Mouse (Mus musculus): ENCODE measurements around the gene Tomm20.
"Not testable (repeated sequence)": the region's sequence is repeated elsewhere in the genome, so short reads cannot be mapped to it uniquely, and the experiment has no call there.

The Tomm20 gene

GRCm38 (mm10) chr8:126917179-126917905 lies 28.3 kb downstream of the Tomm20 start:
- DNase-seq = no peak

DNA sequence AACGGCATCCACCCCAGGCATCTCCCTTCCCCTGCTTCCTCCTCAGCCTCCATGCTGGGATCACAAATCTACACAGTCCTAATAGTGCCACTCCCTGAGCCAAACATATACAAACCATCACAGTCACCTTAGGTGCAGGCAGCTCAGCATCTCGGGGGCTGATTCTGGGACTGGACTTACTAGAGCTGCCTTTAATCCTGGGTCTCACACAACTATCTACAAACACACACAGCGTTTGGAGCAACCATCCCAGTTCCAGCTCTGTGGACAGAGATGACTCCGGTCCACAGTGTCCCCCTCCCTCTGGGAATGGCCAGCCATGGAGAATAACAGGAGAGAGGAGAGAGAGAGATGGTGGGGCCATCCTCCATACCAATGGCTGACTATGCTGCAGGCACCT lies 29.0 kb downstream of the Tomm20 start:
- DNase-seq = no peak

- DNase-seq = no peak
These were observed 30.9 kb downstream of the Tomm20 start for GRCm38 (mm10) chr8:126914609-126915375.

GRCm38 (mm10) chr8:126914107-126914490 lies 31.5 kb downstream of the Tomm20 start:
- not testable (repeated sequence) for DNase-seq

DNA sequence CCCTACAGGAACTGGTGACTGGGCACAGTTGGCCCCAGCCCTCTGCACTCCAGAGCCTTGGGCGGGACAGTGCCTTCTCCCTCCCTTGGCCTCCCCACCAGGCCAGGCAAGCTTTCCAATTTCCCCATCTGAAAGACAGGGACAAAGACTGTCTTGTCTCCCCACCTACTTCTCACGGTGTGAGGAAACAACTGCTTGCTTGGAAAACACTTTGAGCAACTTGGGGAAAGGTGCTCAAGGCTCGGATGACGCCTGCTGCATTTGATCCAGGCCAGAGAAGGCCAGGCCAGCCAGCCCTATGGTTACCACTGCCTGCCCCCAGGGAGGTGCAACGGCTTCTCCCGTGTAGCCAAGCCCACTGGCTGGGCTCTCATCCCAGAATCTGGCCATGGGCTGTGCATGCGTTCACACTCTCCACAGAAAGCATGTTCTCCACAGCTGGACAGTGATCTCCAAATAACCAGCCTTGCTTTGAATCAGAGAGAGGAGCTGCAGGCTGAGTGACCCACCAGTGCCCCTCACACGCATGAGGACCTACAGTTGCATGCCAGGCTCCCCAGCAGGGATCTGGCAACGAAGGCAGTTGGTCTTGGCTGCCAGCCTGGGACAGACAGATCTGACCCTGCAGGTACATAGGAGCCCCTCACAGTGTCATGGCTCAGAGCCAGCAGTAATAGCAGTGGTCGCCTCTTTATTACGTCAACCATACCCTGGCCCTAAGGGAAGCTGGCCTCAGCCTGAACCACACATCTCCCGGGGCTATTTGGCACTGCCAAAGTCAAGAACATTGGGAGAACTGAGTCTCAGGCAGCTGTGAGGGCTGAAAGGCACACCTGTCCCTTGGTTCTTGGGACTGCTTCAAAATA lies 32.2 kb downstream of the Tomm20 start:
- no peak for DNase-seq

- no peak for DNase-seq
These were observed 36.3 kb downstream of the Tomm20 start for GRCm38 (mm10) chr8:126909371-126909802.

DNA sequence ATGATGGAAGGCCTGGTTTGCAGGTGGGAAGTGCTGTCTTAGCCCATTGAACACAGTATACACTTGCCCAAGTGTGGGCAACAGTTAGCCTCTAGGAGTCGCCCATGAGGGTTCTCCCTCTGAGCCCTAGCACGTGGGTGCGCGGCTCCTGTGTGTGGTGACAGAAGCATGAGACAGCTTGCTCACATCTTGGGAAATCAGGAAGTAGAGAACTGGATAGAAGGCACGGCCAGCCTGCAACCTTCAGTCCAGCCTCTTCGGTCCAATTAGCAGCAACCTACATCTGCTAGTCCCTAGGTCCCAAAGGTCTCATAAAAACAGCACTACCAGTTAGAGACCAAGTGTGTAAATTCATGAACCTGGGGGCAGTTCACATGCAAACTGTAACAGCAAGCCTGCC lies 36.8 kb downstream of the Tomm20 start:
- DNase-seq = no peak

DNA sequence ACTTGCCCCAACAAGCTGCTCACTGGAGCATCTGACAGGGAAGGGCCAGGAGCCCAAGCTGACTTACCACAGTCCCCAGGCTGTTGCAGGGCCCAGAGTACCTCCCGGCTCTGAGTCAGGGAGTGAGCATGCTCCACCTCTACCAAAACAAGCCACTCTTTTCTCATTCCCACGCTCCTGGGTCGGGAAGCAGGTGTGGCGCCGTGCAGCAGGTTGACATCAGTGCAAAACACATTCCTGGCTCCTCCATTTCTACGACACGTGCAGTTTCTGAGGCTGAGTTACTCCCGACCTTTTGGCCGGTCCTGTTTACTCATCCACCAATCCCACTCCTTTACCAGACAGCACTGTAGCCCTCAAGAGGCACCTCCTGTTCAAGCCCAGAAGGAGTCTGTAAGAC lies 37.7 kb downstream of the Tomm20 start:
- DNase-seq = no peak

DNA sequence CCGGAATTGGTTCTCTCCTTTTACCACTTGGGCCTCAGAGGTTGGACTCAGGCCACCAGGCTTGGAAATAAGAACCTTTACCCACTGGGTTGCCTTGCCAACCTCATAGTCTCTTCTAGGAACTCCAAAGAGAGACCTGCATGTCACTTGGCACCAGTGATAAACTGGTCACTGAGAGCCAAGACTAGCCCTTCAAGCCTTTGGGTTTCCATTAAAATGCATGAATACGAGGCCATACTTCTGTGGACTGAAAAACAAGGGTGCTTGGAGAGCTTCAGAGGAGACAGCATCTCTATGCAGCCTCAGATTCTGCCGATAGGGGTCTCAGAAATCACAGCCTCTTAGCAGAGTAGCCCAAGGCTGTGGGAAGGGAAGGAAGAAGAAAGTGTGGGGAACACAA lies 38.3 kb downstream of the Tomm20 start:
- DNase-seq = no peak

GRCm38 (mm10) chr8:126905387-126905786 lies 40.3 kb downstream of the Tomm20 start:
- DNase-seq = no peak

DNA sequence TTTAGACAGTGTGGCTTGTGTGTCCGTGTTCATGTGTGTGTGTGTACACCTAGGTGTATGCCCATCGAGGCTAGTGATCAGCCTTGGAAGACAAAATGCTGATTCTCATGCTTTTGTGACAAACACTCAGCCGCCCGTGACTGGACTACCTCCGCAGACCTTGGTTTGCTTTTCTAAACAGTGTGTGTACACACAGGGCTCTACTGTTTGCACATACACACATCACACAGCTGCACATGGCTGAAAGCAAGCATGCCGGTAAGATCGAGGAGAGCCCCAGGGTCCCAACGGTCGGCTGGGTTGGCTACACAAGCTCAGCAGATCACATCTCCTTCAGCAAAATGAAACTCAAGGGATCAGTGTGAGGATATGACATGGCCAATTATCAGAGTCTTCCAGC lies 41.7 kb downstream of the Tomm20 start:
- DNase-seq = no peak

GRCm38 (mm10) chr8:126903224-126903895 lies 42.3 kb downstream of the Tomm20 start:
- DNase-seq = no peak

- DNase-seq = no peak
These were observed 44.0 kb downstream of the Tomm20 start for GRCm38 (mm10) chr8:126901612-126902011.

DNA sequence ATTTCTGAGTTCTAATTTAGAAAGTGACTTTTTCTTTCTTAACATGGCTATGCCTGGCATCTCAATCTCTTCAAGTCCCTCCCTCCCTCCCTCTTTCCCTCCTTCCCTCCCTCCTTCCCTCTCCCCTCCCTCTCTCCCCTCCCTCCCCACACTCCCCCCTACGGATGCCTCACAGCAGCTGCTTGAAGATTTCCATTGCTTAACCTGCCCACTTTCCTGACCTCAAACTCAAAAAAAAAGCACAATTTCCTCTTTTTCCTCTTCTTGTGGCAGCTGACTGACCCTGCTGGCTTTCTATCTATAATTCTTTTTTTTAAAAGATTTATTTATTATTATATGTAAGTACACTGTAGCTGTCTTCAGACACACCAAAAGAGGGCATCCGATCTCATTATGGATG lies 44.6 kb downstream of the Tomm20 start:
- no peak for DNase-seq

DNA sequence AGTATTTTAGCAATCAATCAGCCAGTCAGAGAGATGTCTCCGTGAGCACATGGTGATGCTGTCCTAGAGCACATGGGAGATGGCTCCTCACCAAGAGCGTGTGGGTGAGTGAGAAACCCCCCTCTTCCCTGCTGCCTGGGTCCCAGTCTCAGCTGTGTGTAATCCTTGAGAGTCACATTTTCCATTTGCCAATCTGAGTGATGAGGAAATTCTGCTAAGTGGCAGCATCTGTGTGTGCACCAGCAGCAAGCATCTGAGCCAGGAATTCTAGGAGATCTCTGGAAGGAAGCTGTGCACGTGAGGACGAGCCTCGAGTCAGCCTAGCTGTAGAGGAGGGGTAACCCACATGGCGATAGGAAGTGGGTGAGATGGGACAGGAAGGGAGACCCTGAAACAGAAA lies 50.5 kb downstream of the Tomm20 start:
- no peak for DNase-seq

DNA sequence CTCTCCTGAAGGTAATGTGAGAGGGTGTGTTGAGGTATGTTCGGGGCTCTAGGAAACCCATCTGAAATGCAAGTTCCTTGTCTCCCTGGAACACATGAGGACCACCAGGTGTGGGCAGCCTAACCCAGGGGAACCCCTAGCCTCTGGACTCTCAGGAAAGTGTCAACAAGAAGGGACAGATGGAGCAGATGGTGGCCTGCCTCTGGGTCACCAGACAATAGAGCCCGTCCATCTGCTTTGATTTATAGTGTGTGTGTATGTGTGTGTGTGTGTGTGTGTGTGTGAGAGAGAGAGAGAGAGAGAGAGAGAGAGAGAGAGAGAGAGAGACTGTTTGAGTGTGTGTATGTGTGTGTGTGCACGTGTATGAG lies 58.0 kb downstream of the Tomm20 start:
- DNase-seq = no peak

DNA sequence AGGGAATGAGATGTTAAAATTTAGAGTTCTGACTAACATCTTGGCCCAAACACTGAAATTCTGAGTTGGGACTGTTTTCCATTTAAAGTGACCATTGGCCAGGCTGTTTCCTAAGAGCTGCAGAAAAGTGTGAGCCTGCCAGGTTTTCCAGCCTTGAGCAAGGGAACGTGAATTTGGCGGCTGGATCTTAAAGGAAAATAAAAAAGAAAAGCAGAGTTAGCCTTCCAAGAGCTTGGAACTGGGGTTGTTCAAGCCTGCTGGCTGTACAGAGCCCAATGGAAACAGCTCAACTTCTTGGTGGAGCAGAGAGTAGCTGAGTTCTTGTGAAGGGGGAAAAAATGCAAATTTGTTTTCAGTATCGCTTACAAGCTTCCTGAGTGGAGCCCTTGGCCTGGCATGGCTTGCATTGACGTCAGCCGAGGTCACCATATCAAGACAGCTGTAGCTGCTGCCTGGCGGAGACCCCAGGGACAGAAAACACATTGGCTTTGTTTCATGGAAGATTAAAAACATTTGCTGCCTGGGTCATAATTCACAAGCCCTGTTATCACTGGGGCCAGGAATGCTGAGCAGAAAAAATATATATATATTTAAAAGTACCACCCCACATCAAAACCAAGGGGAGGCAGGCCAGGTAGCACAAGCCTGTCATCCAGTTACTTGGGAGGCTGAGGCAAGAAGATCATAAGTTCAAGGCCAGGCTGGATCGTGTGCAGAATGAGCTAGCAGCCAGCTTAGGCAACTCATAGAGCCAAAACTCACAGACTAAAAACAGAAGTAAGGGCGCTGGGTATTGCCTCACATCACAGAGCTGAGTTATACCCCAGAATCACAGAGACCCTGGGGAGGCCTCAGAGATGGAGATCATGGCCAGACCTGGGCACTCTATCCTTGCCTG lies 58.7 kb downstream of the Tomm20 start:
- DNase-seq = no peak

GRCm38 (mm10) chr8:126885554-126886485 lies 59.8 kb downstream of the Tomm20 start:
- peak in 1 of 2 experiments; percentile 27 for DNase-seq

DNA sequence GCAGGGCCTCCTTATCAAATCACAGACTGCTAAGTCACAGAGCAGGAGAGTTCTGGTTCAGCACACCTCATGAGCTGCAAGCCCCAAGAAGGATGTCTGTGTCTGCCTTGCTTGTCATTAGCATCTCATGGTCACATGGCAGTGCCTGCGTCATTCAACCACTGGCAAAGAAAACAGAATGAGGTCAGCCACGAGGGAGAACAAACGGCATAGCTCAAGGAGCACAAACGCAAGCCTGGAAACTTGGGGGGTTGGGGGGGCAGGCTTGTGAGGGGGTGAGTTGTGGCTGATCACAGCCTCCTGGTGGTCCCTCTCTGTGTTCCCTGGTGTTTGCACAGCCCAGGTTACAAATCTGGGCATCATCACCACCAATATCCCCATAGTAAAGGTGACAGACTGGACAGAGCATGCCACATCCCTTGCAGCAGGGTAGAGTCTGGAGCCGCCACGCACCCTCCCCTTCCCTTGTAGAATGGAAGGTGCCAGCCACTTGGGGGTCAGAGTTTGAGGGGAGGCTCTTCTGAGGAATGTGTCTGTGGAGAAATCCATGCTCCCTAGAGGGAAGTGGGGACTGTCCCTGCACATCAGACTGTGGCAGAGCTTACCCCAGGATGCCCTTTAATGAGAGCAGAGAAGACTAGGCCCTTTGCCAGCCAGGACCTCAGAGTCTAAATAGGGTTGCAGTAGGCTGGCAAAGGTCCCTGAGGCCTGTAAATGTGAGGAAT lies 61.3 kb downstream of the Tomm20 start:
- no peak for DNase-seq

DNA sequence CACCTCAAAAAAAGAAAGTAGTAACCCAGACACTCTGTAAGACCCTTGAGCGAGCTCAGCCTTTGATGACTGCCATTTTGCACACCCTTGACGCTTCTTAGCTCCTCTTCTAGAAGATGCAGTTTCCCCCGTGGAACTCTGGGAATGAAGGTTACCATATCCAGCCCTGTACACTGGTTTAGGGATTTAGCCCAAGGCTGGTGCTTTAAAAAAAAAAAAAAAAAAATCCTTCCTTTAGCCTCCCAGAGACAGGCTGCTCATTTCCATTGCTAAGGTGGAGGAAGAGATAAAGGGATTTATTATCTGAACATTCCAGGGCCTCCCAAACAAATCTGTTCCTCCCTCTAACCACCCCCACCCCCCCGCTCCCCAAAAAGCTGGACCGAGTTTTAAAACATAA lies 61.9 kb downstream of the Tomm20 start:
- DNase-seq = no peak

Measured in thymus, adult 18-20 months (tissue).